Mouse (Mus musculus): Measurements from ENCODE around the gene Ccdc62.

Gene Ccdc62

DNA sequence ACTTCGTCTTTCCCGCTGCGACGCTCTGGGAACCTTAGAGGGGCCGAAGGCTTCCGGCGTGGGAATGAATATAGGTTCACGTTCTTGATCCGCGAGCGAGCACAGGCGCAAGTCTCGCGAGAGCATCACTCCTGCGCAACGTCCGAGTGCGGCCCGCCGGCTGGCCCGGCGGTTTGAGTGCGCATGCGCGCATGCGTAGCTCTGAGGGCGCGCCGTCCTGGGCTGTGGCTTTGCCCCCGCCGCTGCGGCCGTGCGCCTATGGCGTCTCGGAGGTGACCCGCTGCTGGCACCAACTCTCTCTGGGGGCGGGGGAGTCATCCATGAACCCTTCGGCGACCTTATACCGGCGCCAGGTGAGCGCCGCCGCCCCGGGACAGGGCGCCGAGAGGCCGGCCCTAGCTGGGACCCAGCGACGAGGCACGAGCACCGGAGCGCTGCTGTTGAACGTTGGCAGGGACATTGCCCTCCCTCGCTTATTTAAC lies at the start of gene Ccdc62:
Gene Ccdc62, plus strand, starts transcription at position 172 of the 482 bp plus-strand sequence.
- DNase-seq (ENCODE audit: low spot score), result peak; percentile 98

GRCm38 (mm10) chr5:123880778-123881177 lies 49.7 kb upstream of the Ccdc62 start:
- DNase-seq (ENCODE audit: low spot score), result no peak

DNA sequence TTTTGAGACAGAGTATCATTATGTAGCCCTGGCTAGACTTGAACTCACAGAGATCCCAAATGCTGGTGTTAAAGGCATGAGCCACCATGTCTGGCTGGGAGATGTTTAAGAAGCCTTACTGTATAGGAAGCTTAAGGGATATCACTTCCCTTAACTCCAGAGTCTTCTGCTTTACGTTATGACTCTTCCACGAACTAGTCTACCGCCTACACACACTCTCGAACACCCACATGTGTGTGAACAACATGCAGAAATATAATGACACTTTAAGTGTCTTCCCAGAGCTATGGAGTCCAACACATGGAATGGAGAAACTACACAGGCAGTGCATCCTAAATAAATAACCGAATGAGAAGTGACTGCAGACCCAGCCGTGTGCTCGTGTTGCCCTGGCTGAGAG lies 46.6 kb upstream of the Ccdc62 start:
- DNase-seq (ENCODE audit: low spot score), result no peak

DNA sequence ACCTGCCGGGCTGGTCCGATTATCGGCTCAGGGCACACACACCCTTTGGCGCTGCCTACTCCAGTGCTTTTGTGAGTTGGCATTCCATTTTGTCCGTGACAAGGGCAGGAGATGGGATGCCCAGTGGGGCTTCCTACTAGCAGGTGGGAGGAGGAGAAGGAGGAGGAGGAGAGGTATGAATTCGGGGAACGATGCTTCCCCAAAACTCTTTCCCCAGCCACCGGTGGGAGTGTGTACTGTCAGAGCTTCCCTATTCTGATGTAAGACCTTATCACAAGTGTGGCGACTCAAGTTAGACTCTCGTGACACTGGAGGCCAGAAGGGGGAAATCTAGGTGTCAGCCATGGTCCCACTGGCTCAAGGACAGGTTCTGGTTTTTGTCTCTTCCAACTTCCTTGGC lies 46.1 kb upstream of the Ccdc62 start:
- no peak for DNase-seq (ENCODE audit: low spot score)

GRCm38 (mm10) chr5:123886365-123886764 lies 44.1 kb upstream of the Ccdc62 start:
- no peak for DNase-seq (ENCODE audit: low spot score)

DNA sequence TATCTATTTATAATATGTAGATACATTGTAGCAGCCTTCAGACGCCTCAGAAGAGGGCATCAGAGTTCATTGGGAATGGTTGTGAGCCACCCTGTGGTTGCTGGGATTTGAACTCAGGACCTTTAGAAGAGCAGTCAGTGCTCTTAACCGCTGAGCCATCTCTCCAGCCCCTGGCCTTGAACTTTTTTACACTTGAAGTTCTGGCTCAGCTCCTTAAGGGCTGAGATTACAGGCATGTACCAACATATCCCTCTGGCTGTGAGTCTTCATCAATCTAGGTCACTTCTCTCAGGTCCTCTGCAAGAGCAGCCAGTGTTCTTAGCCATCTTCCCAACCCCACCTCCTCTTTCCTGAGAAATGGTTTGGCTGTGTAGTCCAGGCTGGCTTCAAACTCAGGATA lies 40.2 kb upstream of the Ccdc62 start:
- DNase-seq (ENCODE audit: low spot score), result no peak

- no peak for DNase-seq (ENCODE audit: low spot score)
These were observed 39.5 kb upstream of the Ccdc62 start for GRCm38 (mm10) chr5:123890987-123891386.

- DNase-seq (ENCODE audit: low spot score), result peak; percentile 28
These were observed 38.8 kb upstream of the Ccdc62 start for GRCm38 (mm10) chr5:123891669-123892068.

DNA sequence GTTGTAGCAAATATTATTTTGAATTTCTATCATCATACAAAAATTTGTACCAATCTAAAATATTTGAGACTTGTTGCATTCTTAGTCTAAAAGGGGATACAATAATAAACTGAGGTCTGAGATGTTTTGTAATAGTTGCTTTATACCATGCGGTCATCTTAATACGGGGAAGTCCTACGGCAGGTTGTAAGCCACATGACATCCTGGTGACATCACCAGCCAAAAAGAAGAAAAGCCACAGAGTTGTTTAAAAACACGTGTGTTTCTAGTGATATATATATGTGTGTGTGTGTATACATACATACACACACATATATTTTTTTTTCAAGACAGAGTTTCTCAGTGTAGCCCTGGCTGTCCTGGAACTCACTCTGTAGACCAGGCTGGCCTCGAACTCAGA lies 37.0 kb upstream of the Ccdc62 start:
- no peak for DNase-seq (ENCODE audit: low spot score)

- DNase-seq (ENCODE audit: low spot score), result no peak
These were observed 34.1 kb upstream of the Ccdc62 start for GRCm38 (mm10) chr5:123896395-123896794.

- DNase-seq (ENCODE audit: low spot score), result no peak
These were observed 33.1 kb upstream of the Ccdc62 start for GRCm38 (mm10) chr5:123897352-123897751.

DNA sequence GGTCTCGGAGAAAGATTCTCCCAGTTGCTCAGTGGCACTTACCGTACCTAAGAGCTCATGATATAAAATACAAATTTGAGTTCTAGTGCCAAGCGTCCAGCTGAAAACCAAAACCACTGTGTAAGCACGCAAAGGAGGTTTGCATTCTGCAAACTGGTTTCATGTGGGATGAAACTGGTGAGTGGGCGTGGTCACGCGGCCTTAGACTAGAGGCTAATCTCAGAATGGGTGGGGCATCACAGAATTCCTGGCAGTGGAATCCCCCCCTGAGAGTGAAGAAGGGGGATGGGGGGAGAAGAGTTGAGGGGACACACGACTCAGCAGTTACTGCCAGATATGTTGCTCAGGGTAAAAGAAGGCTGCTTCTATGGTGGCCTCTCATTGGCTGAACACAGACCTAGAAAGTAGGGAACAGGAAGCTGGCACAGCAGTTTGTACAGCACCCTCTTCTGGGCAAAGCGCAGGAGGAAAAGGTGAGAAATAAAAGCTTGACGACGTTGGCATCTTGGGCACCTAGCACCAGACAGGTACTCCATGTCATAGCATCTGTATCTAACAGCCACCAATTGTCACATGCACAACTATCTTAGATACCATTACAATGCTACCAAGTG lies 26.3 kb upstream of the Ccdc62 start:
- DNase-seq (ENCODE audit: low spot score), result no peak

- no peak for DNase-seq (ENCODE audit: low spot score)
These were observed 24.1 kb upstream of the Ccdc62 start for GRCm38 (mm10) chr5:123906146-123906975.

DNA sequence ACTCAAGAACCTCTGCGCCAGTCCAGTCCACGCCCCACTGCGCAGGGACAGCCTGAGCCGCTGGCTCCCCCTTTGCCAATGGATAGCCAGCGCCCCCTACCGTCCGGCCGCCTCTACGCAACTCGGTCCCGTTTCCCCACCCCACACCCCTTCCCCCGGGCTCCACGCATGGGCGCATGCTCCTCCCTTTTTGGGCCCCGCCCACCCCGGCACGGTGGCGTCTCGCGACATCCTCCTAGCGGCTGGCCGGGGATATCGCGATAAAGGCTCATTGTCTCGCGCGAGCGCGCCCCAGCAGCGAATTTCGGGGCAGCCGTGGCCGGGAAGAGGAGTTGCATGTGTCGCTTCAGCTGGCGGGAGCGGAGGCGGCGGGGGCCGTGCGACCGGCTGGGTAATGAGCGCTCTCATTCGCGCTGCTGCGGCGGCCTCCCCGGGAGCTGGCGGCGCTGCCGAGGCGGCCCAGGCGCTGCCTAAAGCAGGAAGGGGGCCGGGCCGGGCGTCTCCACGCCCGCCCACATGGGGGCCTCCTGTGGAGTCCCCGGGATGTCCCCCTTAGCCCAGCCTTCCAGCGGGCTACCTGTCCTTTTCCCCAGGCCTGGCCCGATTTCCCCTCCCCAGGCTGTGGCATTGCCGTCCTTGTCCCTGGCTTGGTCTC lies 23.4 kb upstream of the Ccdc62 start, which contains the start of gene Denr:
Gene Denr, plus strand, starts transcription at position 200 of the 655 bp plus-strand sequence.
- DNase-seq (ENCODE audit: low spot score), result peak; percentile 98

- DNase-seq (ENCODE audit: low spot score), result no peak
These were observed 22.9 kb upstream of the Ccdc62 start for GRCm38 (mm10) chr5:123907631-123907977.

DNA sequence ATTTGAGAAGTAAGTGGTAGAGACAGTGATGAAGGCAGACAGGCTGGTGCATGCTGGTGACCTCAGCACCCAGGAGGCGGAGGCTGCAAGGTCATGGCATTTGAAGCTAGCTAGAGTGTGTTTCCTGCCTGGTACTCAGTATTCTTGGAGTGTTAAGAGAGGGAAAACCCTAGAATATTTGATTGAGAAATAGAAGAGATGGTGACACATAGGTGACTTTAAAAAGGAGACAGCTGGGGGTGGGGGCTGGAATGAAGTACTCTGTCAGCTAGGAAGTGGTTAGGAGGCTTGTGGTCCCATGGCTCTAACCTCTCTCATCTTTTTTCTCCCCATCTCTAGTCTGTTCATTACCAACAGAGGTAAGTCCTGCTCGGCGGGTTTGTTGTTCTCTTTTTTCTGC lies 15.6 kb upstream of the Ccdc62 start:
- no peak for DNase-seq (ENCODE audit: low spot score)

DNA sequence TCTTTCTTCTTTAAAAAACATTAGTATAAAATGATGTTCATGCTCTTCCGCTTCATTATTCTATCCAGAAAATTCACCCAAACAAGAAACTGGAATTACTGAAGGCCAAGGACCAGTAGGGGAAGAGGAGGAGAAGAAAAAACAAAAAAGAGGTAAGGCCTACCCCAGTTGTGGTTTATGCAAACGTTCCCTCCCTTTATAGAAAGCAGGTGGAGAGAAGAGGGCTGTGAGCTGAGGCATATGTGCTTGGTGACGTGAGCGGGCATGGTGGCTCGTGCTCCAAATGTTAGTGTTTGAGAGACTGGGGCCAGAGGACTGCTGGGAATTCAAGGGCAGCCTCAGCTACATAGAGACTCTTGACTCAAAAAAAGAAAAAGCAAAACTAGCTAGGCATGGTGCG lies 8.4 kb upstream of the Ccdc62 start:
- DNase-seq (ENCODE audit: low spot score), result no peak

DNA sequence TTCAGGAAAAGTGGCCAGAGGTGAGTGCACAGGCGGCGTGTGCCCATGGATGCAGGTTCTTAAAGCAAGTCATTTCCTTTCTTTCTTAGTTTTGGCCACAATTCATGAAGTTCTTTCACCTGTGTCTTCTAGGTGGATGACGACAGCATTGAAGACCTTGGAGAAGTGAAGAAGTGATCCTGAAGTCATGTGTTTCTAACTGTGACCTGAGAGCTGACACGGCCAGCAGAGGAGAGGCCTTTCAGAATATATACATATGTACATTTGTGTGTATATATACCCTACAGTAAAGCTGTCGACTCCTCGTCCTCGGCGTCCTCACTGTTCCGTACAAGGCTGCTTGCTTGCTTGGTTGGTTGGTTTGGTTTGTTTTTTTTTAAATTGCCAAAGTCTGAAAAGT lies 3.4 kb upstream of the Ccdc62 start, which contains the start of gene Gm43518:
Gene Gm43518, plus strand, starts transcription at position 301 of the 400 bp plus-strand sequence.
- no peak for DNase-seq (ENCODE audit: low spot score)

GRCm38 (mm10) chr5:123931131-123931530 lies 652 bp downstream of the Ccdc62 start:
- DNase-seq (ENCODE audit: low spot score), result no peak

DNA sequence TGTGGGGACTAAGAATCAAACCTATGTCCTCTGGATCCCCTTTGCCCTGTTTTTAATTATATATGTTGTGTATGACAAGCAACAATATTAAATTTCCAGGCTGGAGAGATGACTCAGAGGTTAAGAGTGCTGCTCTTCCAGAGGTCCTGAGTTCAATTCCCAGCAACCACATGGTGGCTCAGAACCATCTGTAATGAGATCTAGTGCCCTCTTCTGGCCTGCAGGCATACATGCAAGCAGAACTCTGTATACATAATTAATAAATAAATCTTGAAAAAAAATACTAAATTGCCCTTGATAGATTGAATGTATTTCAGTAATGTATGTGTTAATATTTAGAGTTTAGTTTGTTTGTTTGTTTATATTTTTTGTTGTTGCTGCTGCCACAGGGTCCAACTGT lies 2.4 kb downstream of the Ccdc62 start:
- DNase-seq (ENCODE audit: low spot score), result no peak

DNA sequence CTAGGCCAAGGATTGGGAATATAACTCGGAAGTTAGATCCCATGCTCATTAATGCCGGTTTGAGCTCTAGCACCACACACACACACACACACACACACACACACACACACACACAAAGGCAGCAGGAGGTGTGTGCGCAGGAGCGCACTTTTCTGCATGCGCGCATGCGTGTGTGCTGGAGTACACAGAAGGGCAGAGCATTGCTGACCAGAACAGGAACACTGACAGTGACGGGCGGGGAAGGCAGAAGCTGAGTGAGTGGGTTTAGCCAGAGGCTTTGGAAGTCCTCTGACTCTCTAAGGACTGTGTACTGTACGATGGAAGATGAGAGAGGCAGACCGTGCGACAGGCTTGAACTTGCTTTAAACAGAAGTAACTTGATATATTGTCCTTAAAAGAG lies 3.1 kb downstream of the Ccdc62 start:
- DNase-seq (ENCODE audit: low spot score), result peak; percentile 2

GRCm38 (mm10) chr5:123933957-123934591 lies 3.6 kb downstream of the Ccdc62 start:
- DNase-seq (ENCODE audit: low spot score), result peak; percentile 73
